Mouse (Mus musculus): ENCODE measurements around the gene Arhgap27. TPM values are rescaled to one million over a fixed set of nuclear protein-coding genes. Genes with fewer than 3 reads are reported as not detected.

The Arhgap27 gene
- polyA plus RNA-seq, 1 experiment, result 0.31 TPM

- Histone ChIP-seq H3K79me2 (ENCODE audit: control insufficient read depth, insufficient read depth) (no peaks in the 10 kb centered on the region), H3K27me3 (ENCODE audit: control insufficient read depth, insufficient read depth, insufficient read length) (peaks cover 7% of the 10 kb centered on the region), H3K4me3 (no peak overlapping the region), H3ac (ENCODE audit: control insufficient read depth, insufficient read length) (no peak overlapping the region), H3K36me3 (ENCODE audit: control insufficient read depth, insufficient read depth) (no peaks in the 10 kb centered on the region), H3K4me2 (ENCODE audit: low read depth) (peak overlapping the region; percentile 43)
- no peak for TF ChIP-seq E2F4 (IDR thresholded peaks at IDR 0.05; ENCODE audit: insufficient read depth)
- TF ChIP-seq SRF (IDR thresholded peaks at IDR 0.05; ENCODE audit: control insufficient read depth, insufficient read length, low read depth), result peak; percentile 21
Measured at GRCm38 (mm10) chr11:103332186-103332889, 31.2 kb downstream of the Arhgap27 start.

DNA sequence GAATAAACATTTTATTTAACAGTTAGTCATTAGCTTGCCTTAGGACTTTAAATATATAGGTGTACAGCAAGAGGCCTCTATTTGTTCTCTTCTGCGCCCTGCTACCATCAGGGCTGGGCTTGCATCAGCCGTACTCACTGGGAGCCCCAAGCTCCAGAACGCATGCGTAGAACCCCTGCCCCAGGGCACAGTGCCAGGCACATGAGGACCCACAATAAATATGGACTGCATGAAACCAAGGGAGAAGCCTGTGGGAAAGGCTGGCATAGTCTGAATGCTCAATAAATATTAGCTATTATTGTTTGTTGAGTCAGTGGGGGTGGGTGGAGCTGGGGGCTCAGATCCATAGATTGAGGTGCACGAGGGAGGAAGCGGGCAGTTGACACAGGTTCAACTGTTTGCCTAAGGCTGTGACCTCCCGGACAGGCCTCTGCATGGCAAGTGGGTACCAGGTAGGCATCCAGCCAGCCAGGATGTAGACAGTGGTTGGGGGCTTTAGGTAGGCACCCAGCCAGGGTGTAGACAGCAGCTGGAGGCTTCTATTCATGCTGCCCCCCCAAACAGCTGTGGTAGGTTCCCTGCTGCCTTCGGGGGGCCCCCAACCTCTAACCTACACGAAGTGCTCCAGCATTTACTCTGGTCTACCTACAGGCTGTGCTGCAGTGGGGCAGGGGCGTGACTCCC is 31.8 kb downstream of the Arhgap27 start:
- no peaks in the 10 kb centered on the region for H3K36me3 ChIP-seq (ENCODE audit: control insufficient read depth, insufficient read depth)
- no peak for TF ChIP-seq USF1 (IDR thresholded peaks at IDR 0.05; ENCODE audit: low read depth)
- no peak for TF ChIP-seq TCF12 (IDR thresholded peaks at IDR 0.05; ENCODE audit: insufficient read depth, poor library complexity, severe bottlenecking)
- no peak for TF ChIP-seq SRF (IDR thresholded peaks at IDR 0.05; ENCODE audit: control insufficient read depth, insufficient read length, low read depth)
- TF ChIP-seq POLR2AphosphoS2 (IDR thresholded peaks at IDR 0.05; ENCODE audit: insufficient read length, low read depth), result no peak
- no peak for TF ChIP-seq TCF3 (IDR thresholded peaks at IDR 0.05; ENCODE audit: insufficient read length, low read depth)
- no peak for TF ChIP-seq MYOG (IDR thresholded peaks at IDR 0.05; ENCODE audit: control insufficient read depth in 1 of 3, insufficient read depth in 1 of 3, insufficient read length in 2 of 3, low read depth in 2 of 3)
- no peak for TF ChIP-seq E2F4 (IDR thresholded peaks at IDR 0.05; ENCODE audit: insufficient read depth)
- TF ChIP-seq MAX (IDR thresholded peaks at IDR 0.05; ENCODE audit: low read depth), result no peak
- no peak for TF ChIP-seq REST (IDR thresholded peaks at IDR 0.05; ENCODE audit: insufficient read depth, insufficient read length)
- no peak for TF ChIP-seq MYOD1 (IDR thresholded peaks at IDR 0.05; ENCODE audit: control insufficient read depth in 1 of 3, insufficient read length in 2 of 3, low read depth in 2 of 3)
- no peak for TF ChIP-seq CEBPB (IDR thresholded peaks at IDR 0.05; ENCODE audit: insufficient read depth, poor library complexity, severe bottlenecking)
- TF ChIP-seq POLR2A (IDR thresholded peaks at IDR 0.05; ENCODE audit: insufficient read length, low read depth), result no peak
- H3K4me2 ChIP-seq (ENCODE audit: low read depth), result no peak overlapping the region
- no peak overlapping the region for H3ac ChIP-seq (ENCODE audit: control insufficient read depth, insufficient read length)
- H3K27me3 ChIP-seq (ENCODE audit: control insufficient read depth, insufficient read depth, insufficient read length), result peaks cover 7% of the 10 kb centered on the region
- no peaks in the 10 kb centered on the region for H3K79me2 ChIP-seq (ENCODE audit: control insufficient read depth, insufficient read depth)
- H3K4me3 ChIP-seq, result no peak overlapping the region

DNA sequence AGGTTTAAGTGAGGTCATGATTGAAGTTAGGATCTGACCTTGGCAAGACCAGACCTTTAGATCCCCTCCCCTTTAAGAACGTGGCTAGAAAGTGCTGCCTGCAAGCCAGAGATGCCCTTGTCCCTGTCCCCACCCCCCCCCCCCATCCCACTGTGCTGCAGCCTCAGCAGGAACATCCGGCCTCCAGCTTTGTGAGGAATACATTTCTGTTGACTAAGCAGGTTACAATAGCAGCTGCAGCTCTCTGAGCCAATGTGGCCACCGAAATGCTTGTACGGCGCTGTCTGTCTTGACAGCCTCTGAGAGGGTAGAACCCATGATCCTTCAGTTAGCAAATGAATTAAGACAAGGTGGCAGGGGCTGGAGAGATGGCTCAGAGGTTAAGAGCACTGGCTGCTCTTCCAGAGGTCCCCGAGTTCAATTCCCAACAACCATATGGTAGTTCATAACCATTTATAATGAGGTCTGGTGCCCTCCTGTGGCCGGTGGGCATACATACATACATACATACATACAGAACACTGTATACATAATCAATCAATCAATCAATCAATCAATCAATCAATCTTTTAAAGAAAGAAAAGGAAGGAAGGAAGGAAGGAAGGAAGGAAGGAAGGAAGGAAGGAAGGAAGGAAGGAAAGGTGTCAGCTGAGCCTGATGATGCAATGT is 32.7 kb downstream of the Arhgap27 start:
- no peak for TF ChIP-seq MYOG (IDR thresholded peaks at IDR 0.05; ENCODE audit: control insufficient read depth in 1 of 3, insufficient read depth in 1 of 3, insufficient read length in 2 of 3, low read depth in 2 of 3)
- no peaks in the 10 kb centered on the region for H3K36me3 ChIP-seq (ENCODE audit: control insufficient read depth, insufficient read depth)
- H3ac ChIP-seq (ENCODE audit: control insufficient read depth, insufficient read length), result no peak overlapping the region
- H3K4me3 ChIP-seq, result no peak overlapping the region
- no peaks in the 10 kb centered on the region for H3K79me2 ChIP-seq (ENCODE audit: control insufficient read depth, insufficient read depth)
- H3K27me3 ChIP-seq (ENCODE audit: control insufficient read depth, insufficient read depth, insufficient read length), result peaks cover 7% of the 10 kb centered on the region
- no peak overlapping the region for H3K4me2 ChIP-seq (ENCODE audit: low read depth)

- H3ac ChIP-seq (ENCODE audit: control insufficient read depth, insufficient read length), result no peak overlapping the region
- no peak overlapping the region for H3K4me3 ChIP-seq
- H3K79me2 ChIP-seq (ENCODE audit: control insufficient read depth, insufficient read depth), result no peaks in the 10 kb centered on the region
- H3K27me3 ChIP-seq (ENCODE audit: control insufficient read depth, insufficient read depth, insufficient read length), result no peaks in the 10 kb centered on the region
- H3K36me3 ChIP-seq (ENCODE audit: control insufficient read depth, insufficient read depth), result no peaks in the 10 kb centered on the region
- TF ChIP-seq POLR2AphosphoS2 (IDR thresholded peaks at IDR 0.05; ENCODE audit: insufficient read length, low read depth), result no peak
- no peak for TF ChIP-seq USF1 (IDR thresholded peaks at IDR 0.05; ENCODE audit: low read depth)
- TF ChIP-seq TCF3 (IDR thresholded peaks at IDR 0.05; ENCODE audit: insufficient read length, low read depth), result no peak
- no peak for TF ChIP-seq REST (IDR thresholded peaks at IDR 0.05; ENCODE audit: insufficient read depth, insufficient read length)
- TF ChIP-seq TCF12 (IDR thresholded peaks at IDR 0.05; ENCODE audit: insufficient read depth, poor library complexity, severe bottlenecking), result no peak
- no peak for TF ChIP-seq MAX (IDR thresholded peaks at IDR 0.05; ENCODE audit: low read depth)
- no peak for TF ChIP-seq E2F4 (IDR thresholded peaks at IDR 0.05; ENCODE audit: insufficient read depth)
- TF ChIP-seq MYOG (IDR thresholded peaks at IDR 0.05; ENCODE audit: control insufficient read depth in 1 of 3, insufficient read depth in 1 of 3, insufficient read length in 2 of 3, low read depth in 2 of 3), result no peak
- TF ChIP-seq SRF (IDR thresholded peaks at IDR 0.05; ENCODE audit: control insufficient read depth, insufficient read length, low read depth), result no peak
- no peak for TF ChIP-seq CEBPB (IDR thresholded peaks at IDR 0.05; ENCODE audit: insufficient read depth, poor library complexity, severe bottlenecking)
- no peak for TF ChIP-seq POLR2A (IDR thresholded peaks at IDR 0.05; ENCODE audit: insufficient read length, low read depth)
- no peak for TF ChIP-seq MYOD1 (IDR thresholded peaks at IDR 0.05; ENCODE audit: control insufficient read depth in 1 of 3, insufficient read length in 2 of 3, low read depth in 2 of 3)
- H3K4me2 ChIP-seq (ENCODE audit: low read depth), result no peak overlapping the region
Measured at GRCm38 (mm10) chr11:103326950-103327349, 36.5 kb downstream of the Arhgap27 start.

GRCm38 (mm10) chr11:103325172-103325571 is 38.3 kb downstream of the Arhgap27 start:
- Histone ChIP-seq H3K36me3 (ENCODE audit: control insufficient read depth, insufficient read depth) (no peaks in the 10 kb centered on the region), H3K4me3 (no peak overlapping the region), H3K27me3 (ENCODE audit: control insufficient read depth, insufficient read depth, insufficient read length) (no peaks in the 10 kb centered on the region), H3ac (ENCODE audit: control insufficient read depth, insufficient read length) (no peak overlapping the region), H3K4me2 (ENCODE audit: low read depth) (no peak overlapping the region), H3K79me2 (ENCODE audit: control insufficient read depth, insufficient read depth) (no peaks in the 10 kb centered on the region)
- TF ChIP-seq REST (IDR thresholded peaks at IDR 0.05; ENCODE audit: insufficient read depth, insufficient read length) (no peak), TCF12 (IDR thresholded peaks at IDR 0.05; ENCODE audit: insufficient read depth, poor library complexity, severe bottlenecking) (no peak), CEBPB (IDR thresholded peaks at IDR 0.05; ENCODE audit: insufficient read depth, poor library complexity, severe bottlenecking) (no peak), SRF (IDR thresholded peaks at IDR 0.05; ENCODE audit: control insufficient read depth, insufficient read length, low read depth) (no peak), E2F4 (IDR thresholded peaks at IDR 0.05; ENCODE audit: insufficient read depth) (no peak), TCF3 (IDR thresholded peaks at IDR 0.05; ENCODE audit: insufficient read length, low read depth) (no peak), MYOG (IDR thresholded peaks at IDR 0.05; ENCODE audit: control insufficient read depth in 1 of 3, insufficient read depth in 1 of 3, insufficient read length in 2 of 3, low read depth in 2 of 3) (no peak), MAX (IDR thresholded peaks at IDR 0.05; ENCODE audit: low read depth) (no peak), USF1 (IDR thresholded peaks at IDR 0.05; ENCODE audit: low read depth) (no peak), MYOD1 (IDR thresholded peaks at IDR 0.05; ENCODE audit: control insufficient read depth in 1 of 3, insufficient read length in 2 of 3, low read depth in 2 of 3) (no peak), POLR2A (IDR thresholded peaks at IDR 0.05; ENCODE audit: insufficient read length, low read depth) (no peak), POLR2AphosphoS2 (IDR thresholded peaks at IDR 0.05; ENCODE audit: insufficient read length, low read depth) (no peak)

Measured in myocyte (in vitro differentiated cells).